Mouse (Mus musculus) liver, embryonic 14.5 days (tissue): ENCODE results near the gene Pgap3. TPM values are rescaled to one million over a fixed set of nuclear protein-coding genes. Genes with fewer than 3 reads are reported as not detected.

Experiments used
- ATAC-seq: fragments of 200-750 bp; cut with Nextera tagmentation; 2 replicates; pipeline ENCODE4 v1.8.0; 2017; ENCODE audit warnings: moderate number of reproducible peaks, mild to moderate bottlenecking, moderate library complexity; ENCODE audit not compliant: insufficient read depth
- DNase-seq, 3 experiments: peaks; one replicate each; pipeline ENCODE4 v3.0.0-alpha.2; 2012 to 2013; ENCODE audit warnings: low read depth in 3 of 3, low spot score in 3 of 3
- H3K27ac ChIP-seq: fragments of 300-500 bp; sonication (generic); 2 replicates; pipeline ENCODE4 v1.5.1; 2014; ENCODE audit warnings: moderate library complexity, mild to moderate bottlenecking, control low read depth, inconsistent platforms
- H3K27me3 ChIP-seq: fragments of 300-500 bp; sonication (generic); 2 replicates; pipeline ENCODE4 v1.6.1; 2014; ENCODE audit warnings: mild to moderate bottlenecking, low read length, moderate library complexity; ENCODE audit not compliant: control insufficient read depth, insufficient read depth
- H3K36me3 ChIP-seq: fragments of 300-500 bp; sonication (generic); replicated peaks from 2 replicates; pipeline ENCODE4 v1.6.1; 2014; ENCODE audit warnings: low read depth; ENCODE audit not compliant: control insufficient read depth, insufficient read depth
- H3K4me1 ChIP-seq, 2 experiments: fragments of 200-500 bp in 1 of 2; fragments of 300-500 bp in 1 of 2; sonication (generic) in 1 of 2; replicated peaks; 2 replicates each; pipeline ENCODE4 v1.6.1; 2012 to 2014; ENCODE audit warnings: antibody characterized with exemption in 1 of 2, inconsistent platforms in 1 of 2, low read length in 1 of 2; ENCODE audit not compliant: control insufficient read depth in 2 of 2, insufficient read depth in 2 of 2
- H3K4me2 ChIP-seq: fragments of 300-500 bp; sonication (generic); 2 replicates; pipeline ENCODE4 v1.6.1; 2014; ENCODE audit warnings: low read depth, mild to moderate bottlenecking, control low read depth, moderate library complexity
- H3K4me3 ChIP-seq, 2 experiments: fragments of 200-500 bp in 1 of 2; fragments of 300-500 bp in 1 of 2; sonication (generic) in 1 of 2; 2 replicates each; pipeline ENCODE4 v1.5.1; 2012 to 2014; ENCODE audit warnings: low read depth in 2 of 2, low read length in 2 of 2, mild to moderate bottlenecking in 2 of 2, control low read depth in 1 of 2, inconsistent platforms in 1 of 2, moderate library complexity in 1 of 2; ENCODE audit not compliant: insufficient read depth in 1 of 2
- H3K9ac ChIP-seq: fragments of 300-500 bp; sonication (generic); replicated peaks from 2 replicates; pipeline ENCODE4 v1.6.1; 2014; ENCODE audit warnings: mild to moderate bottlenecking, control low read depth, moderate library complexity
- H3K9me3 ChIP-seq: fragments of 300-500 bp; sonication (generic); 2 replicates; pipeline ENCODE4 v1.6.1; 2016; ENCODE audit warnings: low read length, mixed read lengths; ENCODE audit not compliant: control insufficient read depth
- CTCF ChIP-seq: IDR thresholded peaks from 2 replicates; pipeline ENCODE4 v1.5.1; 2016; ENCODE audit warnings: antibody characterized with exemption, low read depth, control low read depth
- EP300 ChIP-seq: IDR thresholded peaks from 2 replicates; pipeline ENCODE4 v1.6.1; 2016; ENCODE audit warnings: antibody characterized with exemption, low read depth
- WGBS: fragments of 180-500 bp; shearing (Covaris S2); extraction: QIAGEN DNeasy Blood & Tissue Kit; methylation state at CpG from one replicate; pipeline ENCODE4 v1.1.7; 2014; ENCODE audit not compliant: insufficient replicate concordance; 5-methylcytosine and 5-hydroxymethylcytosine counted together
- polyA plus RNA-seq, 2 experiments: library from polyadenylated mRNA; depleted of rRNA in 1 of 2; stranded (reverse) in 1 of 2; unstranded in 1 of 2; fragments of >200 nt; fragmentation: Nextera tagmentation in 1 of 2; extraction: Ambion mirVana in 1 of 2; gene quantifications; 2 replicates each; pipeline versions ENCODE4 v1.2.1 to v1.2.3; 2012 to 2014

The Pgap3 gene
- polyA plus RNA-seq, 2 experiments, result 3.3 to 3.4 TPM

DNA sequence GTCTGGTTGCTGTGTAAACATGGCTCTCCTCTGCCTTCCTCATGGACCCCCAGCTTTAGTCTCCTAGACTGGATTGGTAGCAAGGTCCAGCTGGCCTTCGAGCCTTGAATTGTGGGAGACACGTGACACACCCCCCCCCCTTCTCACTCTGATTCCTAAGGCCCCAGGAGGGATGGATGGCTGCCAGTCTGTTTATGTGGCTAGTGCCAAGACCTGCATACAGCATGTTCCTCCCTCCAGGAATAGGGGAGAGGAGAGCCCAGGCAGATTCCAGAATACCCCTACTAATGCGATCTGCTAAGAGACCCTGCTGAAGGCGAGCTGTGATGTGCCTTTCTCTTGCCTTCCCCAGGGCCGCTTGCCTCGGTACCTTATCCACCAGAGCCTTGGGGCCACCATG, 20.2 kb downstream of the Pgap3 start:
- no peak for TF ChIP-seq EP300
- no peak for TF ChIP-seq CTCF
- Histone ChIP-seq H3K9me3 (no peaks in the 10 kb centered on the region), H3K4me2 (no peak overlapping the region), H3K27ac (no peak overlapping the region), H3K9ac (no peak overlapping the region), H3K4me1 (no peaks in the 10 kb centered on the region), H3K36me3 (no peaks in the 10 kb centered on the region; the same call in 1 of the 2 replicates), H3K4me3 (no peak overlapping the region), H3K27me3 (no peaks in the 10 kb centered on the region; the same call in none of the 2 replicates)
- DNase-seq (no peak), ATAC-seq (no peak)
- WGBS, result 76% methylated on average over 6 of the region's 6 CpGs

DNA sequence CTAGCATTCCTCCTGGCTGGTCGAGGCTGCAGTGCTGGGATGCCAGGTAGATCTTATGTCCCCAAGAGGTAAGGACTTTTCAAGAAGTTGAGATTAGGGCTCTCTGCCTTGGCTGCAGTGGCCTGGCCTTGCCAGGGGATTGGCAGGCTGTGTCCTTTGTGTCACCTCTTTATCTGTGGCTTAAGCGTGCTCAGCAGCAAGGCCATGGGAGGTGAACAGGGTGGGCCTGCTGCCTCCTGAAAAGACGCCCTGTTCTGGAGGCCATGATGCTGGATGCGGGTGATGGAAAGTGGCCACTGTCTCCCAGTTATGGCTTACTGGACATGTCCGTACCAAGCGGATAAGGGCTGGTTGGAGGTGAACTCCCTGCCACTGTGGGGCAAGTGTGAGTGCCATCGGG, 20.9 kb downstream of the Pgap3 start:
- no peak for DNase-seq
- 75% methylated on average over 7 of the region's 7 CpGs for WGBS
- Histone ChIP-seq H3K9me3 (no peaks in the 10 kb centered on the region), H3K4me2 (no peak overlapping the region), H3K9ac (no peak overlapping the region), H3K36me3 (no peaks in the 10 kb centered on the region; the same call in 1 of the 2 replicates), H3K27me3 (no peaks in the 10 kb centered on the region; the same call in none of the 2 replicates), H3K27ac (no peak overlapping the region), H3K4me3 (no peak overlapping the region), H3K4me1 (no peaks in the 10 kb centered on the region)
- TF ChIP-seq CTCF (no peak), EP300 (no peak)
- no peak for ATAC-seq

DNA sequence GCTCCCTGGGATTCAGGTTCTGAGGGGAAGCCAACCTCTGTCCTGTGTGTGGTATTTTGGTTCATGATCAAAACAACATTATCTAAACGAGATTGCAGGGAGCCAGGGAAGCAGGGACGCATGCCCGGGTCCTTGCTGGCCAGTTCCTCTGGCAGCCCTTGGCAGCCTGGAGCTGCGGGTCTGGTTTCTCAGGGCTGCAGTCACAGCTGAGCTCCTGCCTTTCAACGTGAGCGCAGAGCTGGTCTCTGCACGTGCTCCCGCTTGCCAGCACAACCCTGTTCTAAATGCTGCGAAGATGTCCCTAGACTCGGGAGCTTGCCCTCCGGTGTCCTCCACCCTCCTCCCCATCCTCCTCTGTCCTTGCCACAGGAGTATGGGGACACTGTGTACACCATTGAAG, 22.5 kb downstream of the Pgap3 start:
- DNase-seq, result no peak

DNA sequence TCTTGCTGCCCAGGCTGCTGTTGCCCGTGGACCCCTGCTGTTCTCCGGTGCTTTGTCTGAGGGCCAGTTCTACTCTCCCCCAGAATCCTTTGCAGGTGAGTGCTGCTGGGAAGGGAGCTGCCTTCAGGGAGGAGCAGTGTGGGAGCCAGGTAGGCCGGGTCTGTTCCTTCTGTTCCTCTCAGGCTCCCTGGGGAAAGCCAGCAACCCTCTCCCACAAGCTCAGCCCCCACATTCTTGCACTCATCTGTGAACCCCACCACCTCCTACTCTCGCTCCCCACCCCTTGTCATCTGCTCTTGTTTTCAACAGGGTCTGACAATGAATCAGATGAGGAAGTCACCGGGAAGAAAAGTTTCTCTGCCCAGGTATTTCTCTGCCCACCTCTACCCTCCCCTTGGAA, 23.5 kb downstream of the Pgap3 start:
- Histone ChIP-seq H3K9ac (no peak overlapping the region), H3K27ac (no peak overlapping the region), H3K36me3 (no peaks in the 10 kb centered on the region; the same call in 1 of the 2 replicates), H3K27me3 (no peaks in the 10 kb centered on the region), H3K9me3 (no peaks in the 10 kb centered on the region), H3K4me1 (no peaks in the 10 kb centered on the region), H3K4me2 (no peak overlapping the region), H3K4me3 (no peak overlapping the region)
- DNase-seq (no peak), ATAC-seq (no peak)
- WGBS, result 73% methylated on average over 5 of the region's 5 CpGs
- TF ChIP-seq CTCF, result no peak
- no peak for TF ChIP-seq EP300

More for the DNA sequence above, 22.5 kb downstream of the Pgap3 start:
- Histone ChIP-seq H3K4me3 (no peak overlapping the region), H3K9ac (no peak overlapping the region), H3K36me3 (no peaks in the 10 kb centered on the region; the same call in 1 of the 2 replicates), H3K27ac (no peak overlapping the region), H3K9me3 (no peaks in the 10 kb centered on the region), H3K4me2 (no peak overlapping the region), H3K4me1 (no peaks in the 10 kb centered on the region), H3K27me3 (no peaks in the 10 kb centered on the region)
- no peak for ATAC-seq
- TF ChIP-seq CTCF (no peak), EP300 (no peak)
- 77% methylated on average over 11 of the region's 11 CpGs for WGBS

DNA sequence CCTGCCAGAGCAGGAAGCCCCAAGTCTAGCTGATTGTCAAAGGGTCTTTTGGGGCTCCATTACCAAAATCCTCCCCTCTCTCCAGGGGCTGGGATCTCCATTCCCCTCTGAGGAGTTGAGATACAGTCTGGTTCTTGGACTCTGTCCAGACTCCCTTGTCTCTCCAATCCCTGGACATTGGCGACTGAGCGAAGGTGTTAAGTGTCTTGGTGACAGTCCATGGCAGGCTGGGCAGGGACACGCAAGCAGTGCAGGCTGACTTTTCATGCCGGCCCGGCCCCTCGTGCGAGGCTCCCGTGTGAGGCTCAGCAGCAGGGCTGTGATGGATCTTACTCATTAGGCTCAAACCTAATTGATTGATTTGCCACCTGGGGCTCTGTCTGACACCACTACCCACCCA, 26.0 kb downstream of the Pgap3 start:
- Histone ChIP-seq H3K36me3 (no peaks in the 10 kb centered on the region; the same call in 1 of the 2 replicates), H3K9ac (no peak overlapping the region), H3K4me1 (no peaks in the 10 kb centered on the region), H3K27me3 (no peaks in the 10 kb centered on the region), H3K9me3 (no peaks in the 10 kb centered on the region), H3K4me3 (no peak overlapping the region), H3K27ac (no peak overlapping the region), H3K4me2 (no peak overlapping the region)
- no peak for TF ChIP-seq CTCF
- TF ChIP-seq EP300, result no peak
- no peak for ATAC-seq
- DNase-seq, result no peak
- 82% methylated on average over 8 of the region's 8 CpGs for WGBS
